ENCODE assay signal across 8 mouse cellular contexts in the genomic region with DNA sequence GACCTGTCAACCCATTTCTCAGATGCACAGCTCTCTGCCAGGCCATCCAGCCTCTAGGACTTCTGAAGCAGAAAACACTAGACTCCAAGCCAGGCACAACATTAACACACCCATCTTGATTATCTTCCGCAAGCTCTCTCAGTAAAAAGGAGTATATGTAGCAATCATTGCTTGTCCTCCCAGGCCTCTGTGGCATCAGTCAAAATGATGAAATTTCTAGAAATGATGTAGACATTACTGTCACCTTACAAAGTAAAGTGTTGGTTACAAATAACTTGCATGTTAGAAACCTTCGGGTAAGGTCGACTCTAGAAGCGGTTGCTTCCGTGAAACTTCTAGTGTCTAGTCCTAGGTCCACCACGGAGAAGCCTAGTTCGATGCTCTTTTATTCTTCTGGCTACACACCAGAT. TPM values are rescaled to one million over a fixed set of nuclear protein-coding genes. Genes with fewer than 3 reads are reported as not detected.
A peak's percentile ranks its signal among the peaks of the same experiment; 100 is the strongest.
DNase-seq lines count a peak whose midpoint lies in the region; ATAC-seq and TF ChIP-seq lines count a peak whose summit lies in the region.

No protein-coding gene starts in this region.

- H3K9ac ChIP-seq in embryonic facial prominence, embryonic 12.5 days = peak overlapping the region; percentile 89
- peak overlapping the region; percentile 97 for H3K9ac ChIP-seq in intestine, postnatal 0 days (ENCODE audit: low read depth, low read length)
- peak overlapping the region; percentile 94 for H3K9ac ChIP-seq in neural tube, embryonic 14.5 days (replicated peaks; ENCODE audit: low read depth, low read length)

- H3K36me3 ChIP-seq in embryonic facial prominence, embryonic 12.5 days = peaks cover 28% of the 10 kb centered on the region
- H3K36me3 ChIP-seq in intestine, postnatal 0 days (ENCODE audit: control insufficient read depth, insufficient read depth) = peaks cover 17% of the 10 kb centered on the region
- peaks cover 10% of the 10 kb centered on the region for H3K36me3 ChIP-seq in neural tube, embryonic 14.5 days (ENCODE audit: control insufficient read depth, insufficient read depth, low read length)

- no peak overlapping the region for H3K27ac ChIP-seq in embryonic facial prominence, embryonic 12.5 days
- H3K27ac ChIP-seq in intestine, postnatal 0 days (ENCODE audit: low read depth, low read length) = peak overlapping the region; percentile 96
- no peak overlapping the region; the same call in 1 of the 2 replicates for H3K27ac ChIP-seq in neural tube, embryonic 14.5 days (ENCODE audit: low read depth, low read length)

- H3K9me3 ChIP-seq in embryonic facial prominence, embryonic 12.5 days = no peaks in the 10 kb centered on the region
- no peaks in the 10 kb centered on the region for H3K9me3 ChIP-seq in intestine, postnatal 0 days (ENCODE audit: control insufficient read depth)
- no peaks in the 10 kb centered on the region for H3K9me3 ChIP-seq in neural tube, embryonic 14.5 days (ENCODE audit: control insufficient read depth, low read length)

- peak overlapping the region; percentile 75 for H3K4me2 ChIP-seq in embryonic facial prominence, embryonic 12.5 days (replicated peaks)
- peak overlapping the region; percentile 68 for H3K4me2 ChIP-seq in intestine, postnatal 0 days (replicated peaks; ENCODE audit: low read depth)
- H3K4me2 ChIP-seq in neural tube, embryonic 14.5 days (ENCODE audit: low read depth, low read length) = peak overlapping the region; percentile 57

- TF ChIP-seq CTCF in lung, adult 2 months (IDR thresholded peaks at IDR 0.05; ENCODE audit: insufficient read depth, low read length) = no peak
- no peak for TF ChIP-seq CTCF in intestine, postnatal 0 days (IDR thresholded peaks at IDR 0.05; ENCODE audit: low read depth)

- peak overlapping the region; percentile 93 for H3K4me3 ChIP-seq in lung, adult 2 months (replicated peaks; ENCODE audit: extremely low read depth, low read depth, low read length)
- peak overlapping the region; percentile 85 for H3K4me3 ChIP-seq in embryonic facial prominence, embryonic 12.5 days
- H3K4me3 ChIP-seq in intestine, postnatal 0 days (ENCODE audit: low read depth, low read length) = peak overlapping the region; percentile 93
- peak overlapping the region; percentile 93 for H3K4me3 ChIP-seq in neural tube, embryonic 14.5 days (ENCODE audit: low read depth, low read length)

- WGBS in lung, adult 2 months = 13% methylated on average over 7 of the region's 7 CpGs
- WGBS in embryonic facial prominence, embryonic 12.5 days = 34% methylated on average over 7 of the region's 7 CpGs
- 11% methylated on average over 7 of the region's 7 CpGs for WGBS in intestine, postnatal 0 days
- WGBS in neural tube, embryonic 14.5 days = 36% methylated on average over 7 of the region's 7 CpGs

- peaks cover 5% of the 10 kb centered on the region for H3K4me1 ChIP-seq in lung, adult 2 months (ENCODE audit: control insufficient read depth, insufficient read depth, low read length)
- H3K4me1 ChIP-seq in embryonic facial prominence, embryonic 12.5 days = peaks cover 22% of the 10 kb centered on the region
- 0 out of 2 replicates have a peak, but pooled peaks cover 5% of the 10 kb centered on the region for H3K4me1 ChIP-seq in intestine, postnatal 0 days (replicated peaks; ENCODE audit: control insufficient read depth, insufficient read depth, low read length)
- peaks cover 21% of the 10 kb centered on the region for H3K4me1 ChIP-seq in neural tube, embryonic 14.5 days (ENCODE audit: control insufficient read depth, insufficient read depth, low read length)

- TF ChIP-seq POLR2A in lung, adult 2 months (IDR thresholded peaks at IDR 0.05; ENCODE audit: borderline replicate concordance, extremely low read depth, low read depth, low read length) = no peak

- H3K27me3 ChIP-seq in embryonic facial prominence, embryonic 12.5 days = no peaks in the 10 kb centered on the region
- no peaks in the 10 kb centered on the region for H3K27me3 ChIP-seq in intestine, postnatal 0 days (replicated peaks; ENCODE audit: control insufficient read depth, insufficient read depth, low read length)
- H3K27me3 ChIP-seq in neural tube, embryonic 14.5 days (ENCODE audit: control insufficient read depth, insufficient read depth, low read length) = no peaks in the 10 kb centered on the region

- no peak for DNase-seq in lung, adult 2 months
- DNase-seq in lung, postnatal 36 days = no peak
- DNase-seq in B cell, adult 2 months = no peak
- no peak for DNase-seq in cerebellum, adult 11-12 months
- DNase-seq in cerebellum, postnatal 4 days (ENCODE audit: low spot score in 2 of 2) = no peak

- ATAC-seq in embryonic facial prominence, embryonic 12.5 days (ENCODE audit: insufficient number of reproducible peaks, insufficient read depth, low FRiP score, low TSS enrichment) = no peak
- no peak for ATAC-seq in intestine, postnatal 0 days
- no peak for ATAC-seq in neural tube, embryonic 14.5 days (ENCODE audit: low read depth)

RNA-seq across cellular contexts. Expression of gene Ccdc47, which starts 0.7 kb away (rescaled TPM):
- 12.8 and 21.5 TPM in 2 replicates for polyA plus RNA-seq in lung, adult 2 months (2012; rRNA removed)
- 79.4 and 81.7 TPM in 2 replicates for polyA plus RNA-seq in embryonic facial prominence, embryonic 12.5 days (2016; fragmentation: Nextera tagmentation; extraction: Ambion mirVana)
- polyA plus RNA-seq in intestine, postnatal 0 days (2015; fragmentation: Nextera tagmentation; extraction: Ambion mirVana) = 41.9 and 45.4 TPM in 2 replicates
- 78.3 and 99.4 TPM in 2 replicates for polyA plus RNA-seq in neural tube, embryonic 14.5 days (2014; fragmentation: Nextera tagmentation; extraction: Ambion mirVana)

RNA-seq across cellular contexts. Expression of gene Ddx42, which starts 1.3 kb away (rescaled TPM):
- polyA plus RNA-seq in lung, adult 2 months (2012; rRNA removed) = 8.8 and 13.3 TPM in 2 replicates
- 103 and 104 TPM in 2 replicates for polyA plus RNA-seq in embryonic facial prominence, embryonic 12.5 days (2016; fragmentation: Nextera tagmentation; extraction: Ambion mirVana)
- polyA plus RNA-seq in intestine, postnatal 0 days (2015; fragmentation: Nextera tagmentation; extraction: Ambion mirVana) = 28.1 and 30.0 TPM in 2 replicates
- polyA plus RNA-seq in neural tube, embryonic 14.5 days (2014; fragmentation: Nextera tagmentation; extraction: Ambion mirVana) = 73.2 and 97.4 TPM in 2 replicates

RNA-seq across cellular contexts. Expression of gene Strada, which starts 13.5 kb away (rescaled TPM):
- 24.5 and 33.3 TPM in 2 replicates for polyA plus RNA-seq in lung, adult 2 months (2012; rRNA removed)
- polyA plus RNA-seq in embryonic facial prominence, embryonic 12.5 days (2016; fragmentation: Nextera tagmentation; extraction: Ambion mirVana) = 34.8 and 35.4 TPM in 2 replicates
- 5.7 and 6.4 TPM in 2 replicates for polyA plus RNA-seq in intestine, postnatal 0 days (2015; fragmentation: Nextera tagmentation; extraction: Ambion mirVana)
- 33.0 and 34.8 TPM in 2 replicates for polyA plus RNA-seq in neural tube, embryonic 14.5 days (2014; fragmentation: Nextera tagmentation; extraction: Ambion mirVana)

RNA-seq across cellular contexts. Expression of gene Ftsj3, which starts 40.4 kb away (rescaled TPM):
- polyA plus RNA-seq in lung, adult 2 months (2012; rRNA removed) = 7.0 and 10.0 TPM in 2 replicates
- 63.3 and 67.0 TPM in 2 replicates for polyA plus RNA-seq in embryonic facial prominence, embryonic 12.5 days (2016; fragmentation: Nextera tagmentation; extraction: Ambion mirVana)
- polyA plus RNA-seq in intestine, postnatal 0 days (2015; fragmentation: Nextera tagmentation; extraction: Ambion mirVana) = 16.6 and 18.3 TPM in 2 replicates
- polyA plus RNA-seq in neural tube, embryonic 14.5 days (2014; fragmentation: Nextera tagmentation; extraction: Ambion mirVana) = 29.6 and 36.3 TPM in 2 replicates

RNA-seq across cellular contexts. Expression of gene Psmc5, which starts 40.5 kb away (rescaled TPM):
- polyA plus RNA-seq in lung, adult 2 months (2012; rRNA removed) = 28.4 and 50.0 TPM in 2 replicates
- polyA plus RNA-seq in embryonic facial prominence, embryonic 12.5 days (2016; fragmentation: Nextera tagmentation; extraction: Ambion mirVana) = 315 and 316 TPM in 2 replicates
- 160 and 168 TPM in 2 replicates for polyA plus RNA-seq in intestine, postnatal 0 days (2015; fragmentation: Nextera tagmentation; extraction: Ambion mirVana)
- polyA plus RNA-seq in neural tube, embryonic 14.5 days (2014; fragmentation: Nextera tagmentation; extraction: Ambion mirVana) = 300 and 322 TPM in 2 replicates
